Mouse (Mus musculus) erythroblast, embryonic 14.5 days (primary cell): ENCODE results near the gene Aldh1l2. TPM values are rescaled to one million over a fixed set of nuclear protein-coding genes. Genes with fewer than 3 reads are reported as not detected.

Source experiments
- H3K27me3 ChIP-seq: 2 replicates; pipeline ENCODE4 v1.6.1; 2012; ENCODE audit warnings: inconsistent platforms; ENCODE audit not compliant: control insufficient read depth
- H3K36me3 ChIP-seq: 2 replicates; pipeline ENCODE4 v1.6.1; 2012; ENCODE audit warnings: mild to moderate bottlenecking, inconsistent platforms; ENCODE audit not compliant: control insufficient read depth
- H3K4me1 ChIP-seq: 2 replicates; pipeline ENCODE4 v1.6.1; 2012; ENCODE audit warnings: inconsistent platforms; ENCODE audit not compliant: control insufficient read depth
- H3K4me3 ChIP-seq: replicated peaks from 2 replicates; pipeline ENCODE3; 2012; ENCODE audit warnings: moderate library complexity, mild to moderate bottlenecking, inconsistent platforms
- H3K9me3 ChIP-seq: 2 replicates; pipeline ENCODE4 v1.6.1; 2012; ENCODE audit warnings: low read length, inconsistent platforms, mixed read lengths; ENCODE audit not compliant: control insufficient read depth
- GATA1 ChIP-seq: IDR thresholded peaks from 2 replicates; pipeline ENCODE4 v1.6.1; 2012; ENCODE audit warnings: low read length, inconsistent platforms, mixed read lengths
- TAL1 ChIP-seq: IDR thresholded peaks from 3 replicates; pipeline ENCODE4 v1.6.1; 2012; ENCODE audit warnings: low read length, inconsistent platforms, mixed read lengths
- polyA plus RNA-seq: library from polyadenylated mRNA; stranded (reverse); fragments of >175 nt; gene quantifications from 2 replicates; pipeline ENCODE4 v1.2.3, GENCODE M21; 2012

Aldh1l2 gene
- polyA plus RNA-seq: not detected in 2 replicates

- peak within 1 kb of the TSS; percentile 32 for H3K4me3 ChIP-seq
- H3K4me1 ChIP-seq: peaks cover 6% of the 10 kb centered on the region; the same call in 1 of the 2 replicates
- TF ChIP-seq TAL1 (no peak), GATA1 (no peak)
- H3K9me3 ChIP-seq: no peaks in the 10 kb centered on the region; the same call in 1 of the 2 replicates
- peaks cover 45% of the 10 kb centered on the region for H3K27me3 ChIP-seq
- no peaks in the 10 kb centered on the region for H3K36me3 ChIP-seq
Observed at GRCm38 (mm10) chr10:83533910-83534283, at the start of gene Aldh1l2. TSS of gene Aldh1l2 (minus strand) at chr10:83534140.

GRCm38 (mm10) chr10:83565449-83566441 lies 31.8 kb upstream of the Aldh1l2 start:
- TF ChIP-seq GATA1 (no peak), TAL1 (no peak)

GRCm38 (mm10) chr10:83563005-83563404 lies 29.1 kb upstream of the Aldh1l2 start:
- Histone ChIP-seq H3K27me3 (no peaks in the 10 kb centered on the region), H3K4me1 (no peaks in the 10 kb centered on the region), H3K4me3 (no peak overlapping the region), H3K9me3 (no peaks in the 10 kb centered on the region), H3K36me3 (peaks cover 70% of the 10 kb centered on the region)
- TF ChIP-seq GATA1: no peak
- TF ChIP-seq TAL1: no peak

More at GRCm38 (mm10) chr10:83565449-83566441, 31.8 kb upstream of the Aldh1l2 start:
- Histone ChIP-seq H3K36me3 (peaks cover 65% of the 10 kb centered on the region), H3K4me3 (no peak overlapping the region), H3K9me3 (no peaks in the 10 kb centered on the region), H3K27me3 (no peaks in the 10 kb centered on the region), H3K4me1 (no peaks in the 10 kb centered on the region)

DNA sequence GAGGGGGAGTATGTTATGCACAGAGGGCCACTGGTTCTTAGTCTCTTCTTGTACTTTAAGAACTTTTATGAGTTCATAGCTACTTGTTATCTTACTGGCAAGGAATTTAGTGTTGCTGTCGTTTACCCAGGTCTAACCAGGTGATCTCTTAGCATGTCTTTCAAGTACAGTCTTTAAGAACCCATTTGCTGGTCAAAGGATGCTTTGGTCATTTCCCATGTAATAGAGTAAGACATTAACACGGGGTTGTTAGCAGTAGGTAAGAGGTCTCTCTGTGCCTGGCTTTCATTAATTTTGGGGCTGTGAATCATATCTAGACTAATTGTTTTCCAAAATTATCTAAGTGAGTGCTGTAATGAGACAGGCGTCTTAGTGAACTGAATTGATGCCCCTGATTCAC lies 11.4 kb upstream of the Aldh1l2 start:
- H3K4me1 ChIP-seq: peaks cover 21% of the 10 kb centered on the region
- H3K9me3 ChIP-seq: no peaks in the 10 kb centered on the region
- H3K27me3 ChIP-seq: peaks cover 2% of the 10 kb centered on the region; the same call in 1 of the 2 replicates
- peaks cover 17% of the 10 kb centered on the region for H3K36me3 ChIP-seq
- TF ChIP-seq GATA1 (no peak), TAL1 (no peak)
- no peak overlapping the region for H3K4me3 ChIP-seq

- TF ChIP-seq TAL1 (no peak), GATA1 (no peak)
- peaks cover 2% of the 10 kb centered on the region; the same call in 1 of the 2 replicates for H3K9me3 ChIP-seq
- peaks cover 4% of the 10 kb centered on the region for H3K27me3 ChIP-seq
- peaks cover 9% of the 10 kb centered on the region for H3K36me3 ChIP-seq
- peak overlapping the region; percentile 98 for H3K4me3 ChIP-seq
- peaks cover 21% of the 10 kb centered on the region for H3K4me1 ChIP-seq
Observed at GRCm38 (mm10) chr10:83544103-83544479, 10.2 kb upstream of the Aldh1l2 start.

DNA sequence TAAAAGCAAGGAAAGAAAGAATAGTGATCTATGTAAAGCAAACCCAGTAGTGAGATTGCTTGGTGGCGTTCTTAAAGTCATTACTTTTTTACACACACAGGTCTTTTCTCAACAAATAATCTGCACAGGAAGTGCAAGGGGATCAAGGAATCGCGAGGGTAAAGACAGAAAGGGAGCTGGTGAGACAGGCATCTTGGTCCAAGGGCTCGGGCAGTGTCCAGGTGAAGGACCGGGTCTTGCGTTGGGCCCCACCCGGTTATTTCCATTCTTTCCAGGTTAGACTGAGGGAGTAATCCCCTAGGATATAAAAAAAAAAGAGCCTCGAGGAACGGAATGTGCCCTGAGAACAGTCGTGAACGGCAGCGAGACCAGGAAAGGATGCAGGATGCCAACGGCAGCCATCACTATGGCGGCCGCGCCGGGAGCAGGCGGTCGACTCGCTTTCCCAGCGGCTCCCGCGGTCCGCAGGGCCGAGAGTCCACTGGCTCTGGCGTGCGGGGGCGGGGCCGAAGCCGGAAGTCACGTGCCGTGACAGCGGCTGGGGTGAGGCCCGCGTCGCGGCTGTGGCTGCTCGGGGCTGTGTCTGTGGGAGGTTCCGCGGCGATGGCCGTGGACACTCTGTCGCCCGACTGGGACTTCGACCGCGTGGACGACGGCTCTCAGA lies 9.6 kb upstream of the Aldh1l2 start, which contains the start of gene Washc4:
Gene Washc4, plus strand, starts transcription at position 314 of the 664 bp plus-strand sequence.
- TF ChIP-seq TAL1 (no peak), GATA1 (no peak)
- Histone ChIP-seq H3K4me1 (peaks cover 21% of the 10 kb centered on the region), H3K4me3 (peak within 1 kb of the TSS; percentile 98), H3K9me3 (peaks cover 2% of the 10 kb centered on the region; the same call in 1 of the 2 replicates), H3K27me3 (peaks cover 4% of the 10 kb centered on the region), H3K36me3 (peaks cover 9% of the 10 kb centered on the region)

DNA sequence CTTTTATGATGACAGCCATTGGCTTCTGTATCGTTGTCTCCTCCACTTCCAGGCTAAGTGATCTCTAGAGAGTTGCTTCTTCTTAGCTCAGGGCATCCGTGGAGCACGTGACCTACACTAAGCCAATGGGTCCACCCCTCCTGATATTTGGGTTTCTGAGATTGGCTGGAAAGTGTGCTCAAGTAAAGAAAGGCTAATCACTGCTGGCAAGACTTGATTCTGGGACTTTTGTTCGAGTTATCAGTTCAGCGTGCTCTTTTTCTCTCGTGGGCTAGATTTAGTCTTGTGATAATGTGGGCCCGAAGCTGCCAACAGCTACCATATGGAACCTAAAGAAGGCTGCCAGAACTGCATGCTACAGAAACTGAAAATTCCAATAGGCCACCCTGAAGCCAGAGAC lies 8.3 kb upstream of the Aldh1l2 start:
- TF ChIP-seq TAL1 (no peak), GATA1 (no peak)
- Histone ChIP-seq H3K27me3 (peaks cover 7% of the 10 kb centered on the region), H3K9me3 (peaks cover 2% of the 10 kb centered on the region; the same call in 1 of the 2 replicates), H3K4me3 (no peak overlapping the region), H3K4me1 (peaks cover 21% of the 10 kb centered on the region), H3K36me3 (no peaks in the 10 kb centered on the region)

DNA sequence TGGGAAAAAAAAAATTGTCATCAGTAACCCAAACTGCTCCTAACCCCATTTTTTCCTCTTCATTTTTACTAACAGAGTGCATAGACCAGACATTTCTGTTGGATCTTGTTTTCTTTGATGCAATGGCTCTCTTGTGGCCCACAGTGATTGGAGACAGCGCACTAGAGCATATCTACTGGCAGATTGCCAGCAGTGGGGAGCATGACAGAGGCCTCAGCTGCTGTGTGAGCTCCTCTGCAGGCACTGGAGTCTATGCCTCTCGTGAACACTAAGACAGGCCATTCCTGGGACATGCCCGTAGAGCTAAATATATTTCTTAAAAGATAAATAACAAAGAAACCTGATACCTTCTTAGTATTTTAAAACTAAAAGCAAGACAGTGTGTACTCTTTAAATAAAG lies 6.2 kb upstream of the Aldh1l2 start:
- no peak for TF ChIP-seq GATA1
- TF ChIP-seq TAL1: no peak
- peaks cover 2% of the 10 kb centered on the region; the same call in 1 of the 2 replicates for H3K9me3 ChIP-seq
- no peak overlapping the region for H3K4me3 ChIP-seq
- H3K4me1 ChIP-seq: peaks cover 16% of the 10 kb centered on the region
- H3K36me3 ChIP-seq: no peaks in the 10 kb centered on the region
- H3K27me3 ChIP-seq: peaks cover 14% of the 10 kb centered on the region
